Mouse (Mus musculus) embryonic stem cell, embryonic (primary cell): ENCODE results near the gene Srrm4.

ENCODE experiments used
- CTCF ChIA-PET, 4 experiments: fragments of 300-600 bp in 2 of 4; fragments of 350-600 bp in 2 of 4; sonication (Branson Sonifier 250); formaldehyde crosslinking; loops; one replicate each; lab custom pipeline; 2022; ENCODE audit warnings: inconsistent platforms in 2 of 4; lab: Charles Lee
- POLR2A ChIA-PET, 4 experiments: fragments of 300-600 bp in 2 of 4; fragments of 350-600 bp in 2 of 4; sonication (Branson Sonifier 250); formaldehyde crosslinking; loops; one replicate each; lab custom pipeline; 2022; ENCODE audit warnings: antibody characterized with exemption in 4 of 4, inconsistent platforms in 1 of 4; lab: Charles Lee

Gene Srrm4

GRCm38 (mm10) chr5:116478607-116479371, 112.8 kb downstream of the Srrm4 start:
- ChIA-PET CTCF (interaction anchor here in 3 of 4 experiments (0.6 to 0.7 kb wide), 3 partner anchors 37 to 91 kb away, joined by 3 to 7 read pairs (median 3); no protein-coding TSS in a partner anchor), POLR2A (interaction anchor here in 1 of 4 experiments (0.5 to 0.6 kb wide), 2 partner anchors 71 to 386 kb away, joined by 3 to 4 read pairs; no protein-coding TSS in a partner anchor)

GRCm38 (mm10) chr5:116476006-116476405, 115.6 kb downstream of the Srrm4 start:
- ChIA-PET POLR2A (interaction anchor here in 3 of 4 experiments (1.0 to 1.8 kb wide), 3 partner anchors 14 to 66 kb away, joined by 3 to 4 read pairs (median 4); no protein-coding TSS in a partner anchor), CTCF (no interaction called here)

- CTCF ChIA-PET: interaction anchor here (0.6 to 1.5 kb wide), 71 partner anchors 8 to 901 kb away, joined by 3 to 17 read pairs (median 4); no protein-coding TSS in a partner anchor
- POLR2A ChIA-PET: interaction anchor here in 3 of 4 experiments (0.6 to 2.3 kb wide), 30 partner anchors 9 to 722 kb away, joined by 3 to 14 read pairs (median 3); partner anchors contain the start of gene Hspb8 (in 1 of the 3)
These were observed 130.1 kb downstream of the Srrm4 start for GRCm38 (mm10) chr5:116461354-116462042.

- POLR2A ChIA-PET: interaction anchor here in 3 of 4 experiments (0.6 to 2.3 kb wide), 3 partner anchors 10 to 228 kb away, joined by 3 to 10 read pairs (median 6); no protein-coding TSS in a partner anchor
- CTCF ChIA-PET: no interaction called here
These were observed 131.6 kb downstream of the Srrm4 start for GRCm38 (mm10) chr5:116459970-116460369.

- ChIA-PET CTCF (interaction anchor here in 2 of 4 experiments (0.5 to 1.0 kb wide), 4 partner anchors 77 to 423 kb away, joined by 3 to 21 read pairs (median 4); no protein-coding TSS in a partner anchor), POLR2A (interaction anchor here in 3 of 4 experiments (0.6 to 3.3 kb wide), 18 partner anchors 10 to 129 kb away, joined by 3 to 14 read pairs (median 6); partner anchors contain the start of gene Hspb8 (in 2 of the 3))
These were observed 133.8 kb downstream of the Srrm4 start for GRCm38 (mm10) chr5:116457791-116458190.

- ChIA-PET POLR2A (interaction anchor here in 3 of 4 experiments (0.6 to 3.3 kb wide), 22 partner anchors 10 to 1464 kb away, joined by 3 to 14 read pairs (median 5); partner anchors contain the start of gene Hspb8 (in 2 of the 3)), CTCF (interaction anchor here in 3 of 4 experiments (0.5 to 1.0 kb wide), 6 partner anchors 33 to 579 kb away, joined by 3 to 21 read pairs (median 4); no protein-coding TSS in a partner anchor)
These were observed 134.7 kb downstream of the Srrm4 start for GRCm38 (mm10) chr5:116456796-116457515.

DNA sequence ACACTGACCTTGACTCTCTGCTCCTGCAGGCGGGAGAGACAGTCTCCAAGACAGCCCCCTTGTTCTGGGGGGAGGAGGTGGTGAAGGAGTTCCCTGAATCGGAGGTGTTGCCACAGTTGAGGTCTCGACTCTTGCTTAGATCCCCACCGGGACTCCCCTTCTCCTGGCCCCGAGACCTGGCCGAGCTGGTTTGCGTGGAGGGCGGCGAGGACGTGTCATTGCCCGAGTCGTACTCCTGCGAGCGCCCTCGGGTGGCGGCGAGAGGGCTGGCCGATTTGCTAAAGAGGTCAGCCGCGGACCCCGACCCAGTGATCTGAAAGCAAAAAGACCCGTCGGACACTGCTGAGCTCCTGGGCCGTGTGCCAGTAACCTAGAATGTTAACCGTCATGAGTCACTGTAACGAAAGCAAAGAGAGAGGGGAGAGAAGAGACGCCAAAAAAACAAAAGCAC, 138.2 kb downstream of the Srrm4 start:
- CTCF ChIA-PET: interaction anchor here in 3 of 4 experiments (0.6 to 1.7 kb wide), 6 partner anchors 8 to 58 kb away, joined by 3 to 6 read pairs (median 4); no protein-coding TSS in a partner anchor

DNA sequence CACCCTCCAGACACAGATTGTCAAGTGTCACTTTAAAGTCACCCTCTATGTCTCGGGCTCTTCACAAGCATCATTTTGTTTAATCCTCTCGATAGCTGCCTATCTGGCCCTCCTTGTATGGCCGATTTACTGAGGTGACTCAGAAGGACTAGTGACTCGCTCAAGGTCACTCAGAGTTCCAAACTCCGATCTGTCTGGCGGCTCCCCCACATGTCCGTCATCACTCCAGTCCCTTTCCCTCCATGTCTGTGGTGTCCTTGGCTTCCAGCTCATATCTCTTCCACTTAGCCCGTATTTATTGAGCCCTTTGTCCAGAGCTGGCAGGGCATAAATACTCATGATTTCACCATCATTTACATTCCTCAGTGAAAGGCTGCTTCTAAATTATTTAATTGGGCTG, 140.7 kb downstream of the Srrm4 start:
- ChIA-PET CTCF (interaction anchor here in 2 of 4 experiments (1.0 kb wide), 2 partner anchors 11 to 18 kb away, joined by 3 to 4 read pairs; no protein-coding TSS in a partner anchor), POLR2A (interaction anchor here in 3 of 4 experiments (0.5 to 2.6 kb wide), 10 partner anchors 12 to 64 kb away, joined by 3 to 13 read pairs (median 4); no protein-coding TSS in a partner anchor)

More for the DNA sequence above, 138.2 kb downstream of the Srrm4 start:
- POLR2A ChIA-PET: interaction anchor here in 3 of 4 experiments (0.7 to 3.4 kb wide), 16 partner anchors 9 to 73 kb away, joined by 3 to 14 read pairs (median 3); partner anchors contain the start of gene Hspb8 (in 2 of the 3)

DNA sequence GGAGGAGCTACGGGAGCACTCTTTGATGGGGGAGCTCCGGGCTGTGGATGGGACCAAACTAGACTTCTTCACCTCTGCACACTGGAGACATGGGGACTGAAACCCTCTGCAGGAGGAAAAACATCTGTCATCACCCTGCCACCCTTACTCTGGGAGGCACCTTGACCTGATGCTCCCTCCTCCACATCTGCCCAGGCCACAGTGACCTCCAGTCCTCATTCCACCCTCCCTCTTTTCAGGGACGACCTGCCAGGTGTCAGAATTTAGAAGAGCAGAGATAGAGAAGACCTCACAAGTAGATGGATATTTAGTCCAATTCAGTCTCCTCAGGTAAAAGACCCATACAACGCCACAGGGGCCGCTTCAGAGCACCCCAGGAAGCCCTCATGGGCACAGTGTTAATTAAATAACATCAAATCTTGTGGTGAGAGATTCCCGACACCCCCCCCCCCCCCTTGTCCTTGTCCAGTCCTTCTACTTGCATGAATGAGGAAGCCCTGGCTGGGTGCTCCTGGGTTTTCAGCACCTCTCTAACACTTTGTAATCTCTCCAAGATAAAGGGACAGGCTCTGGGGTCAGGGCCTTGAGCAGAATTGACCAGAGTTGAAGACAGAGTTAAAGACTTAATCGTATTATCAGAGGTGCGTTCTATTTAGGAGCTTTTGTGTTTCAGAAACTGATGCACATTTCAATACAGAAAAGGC, 141.9 kb downstream of the Srrm4 start:
- ChIA-PET POLR2A (interaction anchor here (0.6 to 5.2 kb wide), 22 partner anchors 9 to 954 kb away, joined by 3 to 45 read pairs (median 4); partner anchors contain the start of gene Hspb8 (in 1 of the 4)), CTCF (interaction anchor here in 1 of 4 experiments (1.4 to 2.9 kb wide), 2 partner anchors 12 kb away, joined by 3 to 7 read pairs; no protein-coding TSS in a partner anchor)

DNA sequence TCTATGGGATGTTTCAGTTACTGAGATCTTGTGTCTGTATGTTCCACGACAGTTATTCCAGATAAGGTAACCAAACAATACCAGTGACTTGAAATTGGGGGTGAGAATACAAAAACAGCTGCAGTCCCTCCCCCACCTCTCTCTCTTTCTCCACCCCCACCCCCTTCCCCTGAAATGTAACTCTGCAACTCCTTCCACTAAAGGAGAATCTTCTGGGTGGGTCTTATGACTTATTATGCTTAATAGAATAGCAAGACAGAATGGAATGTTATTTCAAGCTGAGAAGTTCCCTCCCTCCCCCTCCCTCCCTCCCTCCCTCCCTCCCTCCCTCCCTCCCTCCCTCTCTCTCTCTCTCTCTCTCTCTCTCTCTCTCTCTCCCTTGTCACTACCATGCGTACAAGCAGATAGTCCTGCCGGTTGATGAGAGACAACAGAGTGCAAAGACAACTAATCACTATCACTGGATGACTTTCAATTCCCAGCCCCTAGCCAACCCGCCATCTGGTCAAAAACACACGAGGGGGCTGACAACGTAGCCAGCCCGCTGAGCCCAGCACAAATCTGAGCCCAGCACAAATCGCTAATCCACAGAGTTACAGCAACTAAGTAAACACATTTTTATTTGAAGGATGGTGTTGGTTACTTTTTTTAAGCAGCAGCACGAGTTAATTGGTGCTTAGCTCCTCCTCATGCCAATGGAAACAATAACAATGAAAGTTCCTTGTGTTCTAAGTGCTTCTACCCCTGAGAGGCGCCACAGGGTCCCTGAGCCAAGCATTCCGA, 143.0 kb downstream of the Srrm4 start:
- ChIA-PET POLR2A (interaction anchor here (0.6 to 5.2 kb wide), 31 partner anchors 9 to 214 kb away, joined by 3 to 47 read pairs (median 5); partner anchors contain the start of gene Hspb8 (in 3 of the 4)), CTCF (interaction anchor here in 2 of 4 experiments (0.6 to 2.9 kb wide), 4 partner anchors 11 to 468 kb away, joined by 3 to 9 read pairs (median 6); no protein-coding TSS in a partner anchor)

DNA sequence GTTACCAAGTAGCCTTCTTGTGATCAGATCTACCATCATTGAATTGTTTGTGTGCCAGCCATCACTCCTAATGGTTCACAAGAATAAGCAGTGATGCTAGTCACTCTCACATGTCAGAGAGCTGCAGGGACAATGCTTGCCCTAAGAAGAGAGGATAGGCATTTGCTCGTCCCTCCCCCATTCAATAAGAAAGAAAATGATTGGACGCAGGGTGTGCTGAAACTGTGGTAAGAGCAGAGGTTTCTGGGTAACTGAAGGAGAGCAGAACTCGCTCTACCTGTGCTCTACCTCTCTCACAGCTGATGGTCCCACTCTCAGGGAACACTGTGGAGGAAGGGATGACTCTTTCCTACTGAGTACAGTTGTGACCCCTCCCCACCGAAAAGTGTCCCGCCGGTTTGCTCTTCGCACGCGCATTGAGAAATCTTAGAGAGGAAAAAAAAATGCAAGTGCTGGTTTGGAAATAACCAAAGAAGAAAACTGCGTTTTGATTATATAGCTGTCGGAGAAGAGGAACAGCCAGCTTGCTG, 143.7 kb downstream of the Srrm4 start:
- ChIA-PET CTCF (interaction anchor here in 2 of 4 experiments (0.6 to 2.9 kb wide), 6 partner anchors 9 to 468 kb away, joined by 3 to 9 read pairs (median 4); no protein-coding TSS in a partner anchor), POLR2A (interaction anchor here in 3 of 4 experiments (0.8 to 5.2 kb wide), 18 partner anchors 9 to 83 kb away, joined by 3 to 47 read pairs (median 9); partner anchors contain the start of gene Hspb8 (in 3 of the 3))

DNA sequence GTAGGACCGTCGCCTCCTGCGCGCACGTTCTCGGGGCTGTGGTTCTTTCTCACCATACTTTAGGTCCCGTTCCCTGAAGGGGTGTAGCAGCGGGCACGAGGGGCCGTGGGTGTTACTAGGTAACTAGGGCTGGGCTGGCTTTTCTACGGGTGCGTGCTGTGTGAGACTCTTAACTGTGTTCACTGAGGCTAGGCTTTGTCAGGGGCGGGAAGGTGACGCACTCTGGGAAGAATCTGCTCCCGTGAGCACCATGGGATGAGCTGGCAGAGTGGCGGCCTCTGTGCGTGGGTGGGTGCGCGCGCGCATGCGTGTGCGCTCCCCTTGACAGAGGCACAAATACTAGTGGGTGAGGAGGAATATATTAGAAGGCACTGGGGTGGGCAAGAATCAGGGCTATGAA, 145.1 kb downstream of the Srrm4 start:
- ChIA-PET CTCF (interaction anchor here in 3 of 4 experiments (0.7 to 2.9 kb wide), 7 partner anchors 8 to 31 kb away, joined by 3 to 7 read pairs (median 4); no protein-coding TSS in a partner anchor), POLR2A (interaction anchor here in 3 of 4 experiments (0.6 to 5.2 kb wide), 28 partner anchors 9 to 441 kb away, joined by 3 to 47 read pairs (median 6); partner anchors contain the start of gene Hspb8 (in 3 of the 3))

DNA sequence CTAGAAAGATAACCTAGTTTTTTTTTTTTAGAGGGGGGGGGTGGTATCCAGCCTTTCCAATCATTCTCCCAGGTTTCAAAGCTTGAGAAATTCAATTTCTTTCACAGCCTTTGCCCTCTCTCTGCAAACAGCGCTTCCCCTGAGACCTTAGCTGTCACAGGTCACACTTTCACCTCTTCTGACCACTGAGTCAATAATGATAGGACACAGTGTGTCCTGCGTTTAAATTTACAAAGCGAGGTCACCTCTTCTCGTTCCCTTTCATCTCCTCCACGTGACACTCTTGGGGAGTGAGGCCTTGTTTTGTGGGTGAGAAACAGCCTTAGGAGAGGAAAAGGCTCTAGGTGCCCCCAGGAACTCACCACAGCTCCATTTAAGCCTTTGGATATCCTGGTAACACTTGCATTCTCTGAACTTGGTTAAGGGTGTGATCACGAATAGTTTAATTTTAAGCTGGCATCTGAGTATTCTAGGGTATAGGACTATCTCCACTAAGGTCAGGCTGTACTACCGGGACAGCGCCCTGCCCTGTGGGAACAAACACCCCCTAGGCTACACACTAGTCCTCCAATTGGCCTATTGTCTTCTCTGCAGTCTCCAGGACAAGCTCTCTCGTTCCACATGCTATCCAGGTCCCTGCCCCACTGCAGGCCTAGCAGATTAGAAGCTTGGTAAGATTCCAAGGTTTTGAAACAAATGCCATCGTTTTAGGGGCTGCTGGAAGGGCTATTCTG, 145.8 kb downstream of the Srrm4 start:
- CTCF ChIA-PET: interaction anchor here (0.6 to 1.7 kb wide), 9 partner anchors 9 to 249 kb away, joined by 3 to 4 read pairs (median 3); no protein-coding TSS in a partner anchor
- POLR2A ChIA-PET: interaction anchor here (0.6 to 5.2 kb wide), 42 partner anchors 8 to 902 kb away, joined by 3 to 47 read pairs (median 5); partner anchors contain the start of gene Hspb8 (in 3 of the 4)

- ChIA-PET CTCF (interaction anchor here in 3 of 4 experiments (0.9 to 1.7 kb wide), 10 partner anchors 11 to 212 kb away, joined by 3 to 7 read pairs (median 3); no protein-coding TSS in a partner anchor), POLR2A (interaction anchor here in 3 of 4 experiments (0.5 to 3.9 kb wide), 27 partner anchors 9 to 220 kb away, joined by 3 to 60 read pairs (median 7); partner anchors contain the start of gene Hspb8 (in 2 of the 3))
These were observed 147.1 kb downstream of the Srrm4 start for GRCm38 (mm10) chr5:116444517-116444916.
